Mouse (Mus musculus) inflammation-experienced regulatory T-cells, adult 6 months (primary cell): ENCODE data around the gene Ezh1. TPM values are rescaled to one million over a fixed set of nuclear protein-coding genes. Genes with fewer than 3 reads are reported as not detected.

Source experiments
- ATAC-seq: one replicate; pipeline ENCODE4 v1.8.0; 2017
- polyA plus RNA-seq, 3 experiments: library from polyadenylated mRNA; unstranded; fragments of 100-300 nt; shearing (Covaris generic); gene quantifications; one replicate each; pipeline ENCODE4 v1.2.1; 2017

Ezh1 gene
- polyA plus RNA-seq, 3 experiments from 2014 or later, result 38.0 to 70.6 (median 62.7) TPM

- no peak for ATAC-seq
Measured at GRCm38 (mm10) chr11:101199555-101199954, 26.7 kb downstream of the Ezh1 start.

GRCm38 (mm10) chr11:101196175-101196574, 30.1 kb downstream of the Ezh1 start:
- no peak for ATAC-seq

- no peak for ATAC-seq
Measured at GRCm38 (mm10) chr11:101195571-101195970, 30.7 kb downstream of the Ezh1 start.

GRCm38 (mm10) chr11:101195101-101195500, 31.2 kb downstream of the Ezh1 start:
- no peak for ATAC-seq

- no peak for ATAC-seq
Measured at GRCm38 (mm10) chr11:101194643-101195042, 31.6 kb downstream of the Ezh1 start.

GRCm38 (mm10) chr11:101194137-101194536, 32.1 kb downstream of the Ezh1 start:
- no peak for ATAC-seq

- no peak for ATAC-seq
Measured at GRCm38 (mm10) chr11:101193076-101193475, 33.2 kb downstream of the Ezh1 start.

- ATAC-seq, result no peak
Measured at GRCm38 (mm10) chr11:101192646-101193045, 33.6 kb downstream of the Ezh1 start.

GRCm38 (mm10) chr11:101191919-101192470, 34.3 kb downstream of the Ezh1 start:
- ATAC-seq, result no peak

- ATAC-seq, result no peak
Measured at GRCm38 (mm10) chr11:101190913-101191907, 35.1 kb downstream of the Ezh1 start.

GRCm38 (mm10) chr11:101190181-101190912, 35.9 kb downstream of the Ezh1 start:
- no peak for ATAC-seq

- no peak for ATAC-seq
Measured at GRCm38 (mm10) chr11:101189495-101190180, 36.6 kb downstream of the Ezh1 start.

- no peak for ATAC-seq
Measured at GRCm38 (mm10) chr11:101188166-101188805, 38.0 kb downstream of the Ezh1 start.

- no peak for ATAC-seq
Measured at GRCm38 (mm10) chr11:101187541-101187940, 38.7 kb downstream of the Ezh1 start.

GRCm38 (mm10) chr11:101186526-101187247, 39.6 kb downstream of the Ezh1 start:
- ATAC-seq, result no peak

- ATAC-seq, result no peak
Measured at GRCm38 (mm10) chr11:101185441-101185840, 40.8 kb downstream of the Ezh1 start.

GRCm38 (mm10) chr11:101184984-101185383, 41.3 kb downstream of the Ezh1 start:
- no peak for ATAC-seq

- ATAC-seq, result no peak
Measured at GRCm38 (mm10) chr11:101182771-101183517, 43.3 kb downstream of the Ezh1 start.

- ATAC-seq, result no peak
Measured at GRCm38 (mm10) chr11:101181961-101182360, 44.3 kb downstream of the Ezh1 start.
